Mouse (Mus musculus) gastrocnemius, postnatal 4 days (tissue): ENCODE measurements around the gene Qsox2. TPM values are rescaled to one million over a fixed set of nuclear protein-coding genes. Genes with fewer than 3 reads are reported as not detected.

Source experiments
- DNase-seq, 2 experiments: peaks; one replicate each; pipeline ENCODE4 v3.0.0; 2021 to 2022; ENCODE audit warnings: low spot score in 2 of 2, mixed read lengths in 2 of 2
- total RNA-seq, 2 experiments: library from RNA; stranded (reverse); gene quantifications; 2 replicates each; pipeline ENCODE4 v1.2.3; 2021

The Qsox2 gene
- total RNA-seq, 2 experiments from 2014 or later = 11.2 to 11.4 TPM

DNA sequence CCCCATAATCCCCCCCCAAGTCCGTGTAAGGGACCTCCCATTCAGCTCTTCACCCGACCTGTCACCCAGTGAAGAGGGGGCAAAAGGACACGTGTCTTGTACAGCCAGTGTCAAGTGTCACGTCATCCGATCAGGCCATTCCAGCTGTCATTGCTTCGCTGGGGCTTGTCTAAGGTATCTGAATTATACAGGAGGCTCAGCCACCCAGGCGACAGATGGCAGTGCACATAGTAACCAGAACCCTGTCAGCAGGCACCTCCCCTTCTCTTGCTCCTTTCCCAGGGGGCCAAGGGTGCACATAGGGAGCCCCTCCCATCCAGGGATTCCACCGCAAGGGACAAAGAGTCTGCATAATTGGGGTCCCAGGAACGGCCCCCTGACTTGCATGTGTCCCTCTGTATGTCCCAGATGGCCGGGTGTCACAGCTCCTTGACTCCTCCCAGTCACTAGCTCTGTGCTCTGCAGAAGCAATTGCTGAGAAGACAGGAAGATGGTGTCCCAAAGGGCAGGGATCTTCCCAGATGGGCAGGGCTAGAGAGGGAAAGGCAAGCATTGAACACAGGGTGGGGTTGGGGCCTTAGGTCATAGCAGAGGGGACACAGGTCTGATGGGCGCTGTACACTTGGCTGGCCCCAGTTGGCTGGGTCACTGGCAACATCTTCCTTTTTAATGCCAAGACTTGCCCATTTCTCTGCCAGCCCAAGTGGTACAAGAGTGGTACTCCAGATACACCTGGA lies 68.3 kb downstream of the Qsox2 start:
- no peak for DNase-seq

DNA sequence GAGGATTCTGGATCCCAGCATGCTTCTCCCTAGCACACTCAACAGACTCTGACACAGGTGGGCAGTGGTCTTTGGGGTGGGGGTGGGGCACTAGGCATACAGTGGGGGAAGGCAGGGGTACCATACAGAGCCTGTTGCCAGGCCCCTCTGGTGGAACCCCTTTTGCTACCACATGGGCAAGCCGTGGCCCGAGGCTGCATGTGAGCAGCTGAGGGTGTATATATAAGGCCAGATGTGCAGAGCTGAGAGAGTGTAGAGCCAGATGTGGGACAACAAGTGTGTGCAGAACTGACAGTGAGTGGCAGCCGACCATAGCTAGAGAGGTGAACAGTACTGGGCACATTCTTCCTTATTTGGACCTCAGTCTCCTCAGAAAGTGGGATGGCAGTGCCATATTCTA lies 70.4 kb downstream of the Qsox2 start:
- no peak for DNase-seq

Other genes with a start within 250 kb of the Qsox2 start
- gene Ubac1, start 215.8 kb downstream of the Qsox2 start, total RNA-seq = 100 to 1,000 TPM; 186 to 187 TPM
- gene Nacc2, start 114.3 kb downstream of the Qsox2 start, total RNA-seq = 10 to 100 TPM; 10.8 to 11.2 TPM
- gene Lhx3, start 29.2 kb downstream of the Qsox2 start, total RNA-seq = not detected
- gene Ccdc187, start 57.0 kb upstream of the Qsox2 start, total RNA-seq = under 1 TPM; 0.10 to 0.15 TPM
- gene Gpsm1, start 78.0 kb upstream of the Qsox2 start, total RNA-seq = 10 to 100 TPM; 24.1 to 28.1 TPM
- 10 to 100 TPM; 18.5 to 21.0 TPM for gene Dnlz, start 114.6 kb upstream of the Qsox2 start, total RNA-seq
- gene Card9, start 123.4 kb upstream of the Qsox2 start, total RNA-seq = 1 to 10 TPM; 1.6 to 1.8 TPM
- 10 to 100 TPM; 20.6 to 22.2 TPM for gene Snapc4, start 143.1 kb upstream of the Qsox2 start, total RNA-seq
- gene Entr1, start 151.8 kb upstream of the Qsox2 start, total RNA-seq = 10 to 100 TPM; 42.7 to 50.2 TPM
- 100 to 1,000 TPM; 123 to 124 TPM for gene Pmpca, start 151.8 kb upstream of the Qsox2 start, total RNA-seq
- gene Inpp5e, start 171.7 kb upstream of the Qsox2 start, total RNA-seq = 10 to 100 TPM; 12.5 to 13.2 TPM
- 10 to 100 TPM; 40.9 to 45.4 TPM for gene Sec16a, start 207.7 kb upstream of the Qsox2 start, total RNA-seq